Mouse (Mus musculus) stomach, postnatal 0 days (tissue): ENCODE measurements around the gene Hk1.

ENCODE experiments used
- CTCF ChIP-seq: IDR thresholded peaks from 2 replicates; pipeline ENCODE4 v1.5.1; 2016; ENCODE audit warnings: antibody characterized with exemption, low read depth, mild to moderate bottlenecking, moderate library complexity
- EP300 ChIP-seq: optimal IDR thresholded peaks from 2 replicates; pipeline ENCODE3; 2016; ENCODE audit warnings: antibody characterized with exemption

DNA sequence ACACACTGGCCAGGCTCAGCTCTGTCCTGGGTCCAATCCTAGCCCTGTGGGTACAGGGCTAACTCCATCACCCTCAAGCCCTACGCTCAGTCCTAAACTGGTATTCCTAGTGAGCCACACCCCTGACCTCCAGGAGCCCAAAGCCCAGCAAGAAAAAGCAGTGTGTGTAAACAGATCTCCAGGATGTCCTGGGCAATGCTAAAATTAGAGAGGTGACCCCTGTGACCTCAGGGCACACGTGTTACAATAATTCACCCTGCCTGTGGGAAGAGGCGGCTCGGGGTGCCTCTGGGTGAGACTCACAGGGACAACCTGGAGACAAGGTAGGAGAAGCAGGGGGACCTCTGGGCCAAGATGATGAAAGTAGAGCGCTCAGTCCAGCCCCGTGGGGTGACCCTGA lies 155.5 kb downstream of the Hk1 start:
- TF ChIP-seq CTCF (no peak), EP300 (no peak)
